Mouse (Mus musculus): Measurements from ENCODE around the gene Dach2. TPM values are rescaled to one million over a fixed set of nuclear protein-coding genes. Genes with fewer than 3 reads are reported as not detected.

The Dach2 gene
- polyA plus RNA-seq, 1 experiment from 2014 or later: 3.8 TPM

GRCm38 (mm10) chrX:113666069-113666468 lies 368.8 kb downstream of the Dach2 start:
- H3K4me2 ChIP-seq: no peak overlapping the region
- no peak for ATAC-seq (ENCODE audit: insufficient number of reproducible peaks, insufficient read depth, low FRiP score, low TSS enrichment, low read depth)
- no peaks in the 10 kb centered on the region for H3K36me3 ChIP-seq
- no peaks in the 10 kb centered on the region for H3K27me3 ChIP-seq
- H3K9me3 ChIP-seq: no peaks in the 10 kb centered on the region
- H3K4me1 ChIP-seq: no peaks in the 10 kb centered on the region
- no peak overlapping the region for H3K4me3 ChIP-seq
- no peak overlapping the region for H3K27ac ChIP-seq
- no peak overlapping the region for H3K9ac ChIP-seq

GRCm38 (mm10) chrX:113687163-113687562 lies 389.9 kb downstream of the Dach2 start:
- Histone ChIP-seq H3K9me3 (no peaks in the 10 kb centered on the region), H3K36me3 (no peaks in the 10 kb centered on the region), H3K4me1 (no peaks in the 10 kb centered on the region), H3K4me2 (no peak overlapping the region), H3K27me3 (no peaks in the 10 kb centered on the region), H3K4me3 (no peak overlapping the region), H3K27ac (no peak overlapping the region), H3K9ac (no peak overlapping the region)
- ATAC-seq (ENCODE audit: insufficient number of reproducible peaks, insufficient read depth, low FRiP score, low TSS enrichment, low read depth): no peak
- WGBS: 58% methylated on average over 2 of the region's 2 CpGs

- H3K36me3 ChIP-seq: no peaks in the 10 kb centered on the region
- H3K4me3 ChIP-seq: no peak overlapping the region
- H3K27me3 ChIP-seq: no peaks in the 10 kb centered on the region
- no peak overlapping the region for H3K27ac ChIP-seq
- H3K4me1 ChIP-seq: no peaks in the 10 kb centered on the region
- ATAC-seq (ENCODE audit: insufficient number of reproducible peaks, insufficient read depth, low FRiP score, low TSS enrichment, low read depth): no peak
- no peaks in the 10 kb centered on the region for H3K9me3 ChIP-seq
- no peak overlapping the region for H3K9ac ChIP-seq
- 78% methylated on average over 2 of the region's 2 CpGs for WGBS
- no peak overlapping the region for H3K4me2 ChIP-seq
Measured at GRCm38 (mm10) chrX:113712363-113712762, 415.1 kb downstream of the Dach2 start.

- H3K4me1 ChIP-seq: no peaks in the 10 kb centered on the region
- H3K27me3 ChIP-seq: no peaks in the 10 kb centered on the region
- ATAC-seq (ENCODE audit: insufficient number of reproducible peaks, insufficient read depth, low FRiP score, low TSS enrichment, low read depth): no peak
- H3K4me3 ChIP-seq: no peak overlapping the region
- H3K36me3 ChIP-seq: no peaks in the 10 kb centered on the region
- H3K4me2 ChIP-seq: no peak overlapping the region
- H3K9ac ChIP-seq: no peak overlapping the region
- H3K27ac ChIP-seq: no peak overlapping the region
- H3K9me3 ChIP-seq: no peaks in the 10 kb centered on the region
Measured at GRCm38 (mm10) chrX:113724124-113724523, 426.8 kb downstream of the Dach2 start.

- H3K9me3 ChIP-seq: no peaks in the 10 kb centered on the region
- ATAC-seq (ENCODE audit: insufficient number of reproducible peaks, insufficient read depth, low FRiP score, low TSS enrichment, low read depth): no peak
- no peaks in the 10 kb centered on the region for H3K4me1 ChIP-seq
- H3K4me2 ChIP-seq: no peak overlapping the region
- no peak overlapping the region for H3K27ac ChIP-seq
- H3K4me3 ChIP-seq: no peak overlapping the region
- H3K36me3 ChIP-seq: no peaks in the 10 kb centered on the region
- no peak overlapping the region for H3K9ac ChIP-seq
- H3K27me3 ChIP-seq: no peaks in the 10 kb centered on the region
Measured at GRCm38 (mm10) chrX:113747122-113747521, 449.8 kb downstream of the Dach2 start.

- Histone ChIP-seq H3K4me3 (no peak overlapping the region), H3K36me3 (no peaks in the 10 kb centered on the region), H3K27ac (no peak overlapping the region), H3K9ac (no peak overlapping the region), H3K4me2 (no peak overlapping the region), H3K27me3 (no peaks in the 10 kb centered on the region), H3K4me1 (no peaks in the 10 kb centered on the region), H3K9me3 (no peaks in the 10 kb centered on the region)
- 20% methylated on average over 1 of the region's 1 CpGs for WGBS
- ATAC-seq (ENCODE audit: insufficient number of reproducible peaks, insufficient read depth, low FRiP score, low TSS enrichment, low read depth): no peak
Measured at GRCm38 (mm10) chrX:113792264-113792663, 495.0 kb downstream of the Dach2 start.

GRCm38 (mm10) chrX:113810369-113810768 lies 513.1 kb downstream of the Dach2 start:
- Histone ChIP-seq H3K4me2 (no peak overlapping the region), H3K9me3 (no peaks in the 10 kb centered on the region), H3K27me3 (no peaks in the 10 kb centered on the region), H3K36me3 (no peaks in the 10 kb centered on the region), H3K27ac (no peak overlapping the region), H3K9ac (no peak overlapping the region), H3K4me3 (no peak overlapping the region), H3K4me1 (no peaks in the 10 kb centered on the region)
- no peak for ATAC-seq (ENCODE audit: insufficient number of reproducible peaks, insufficient read depth, low FRiP score, low TSS enrichment, low read depth)

GRCm38 (mm10) chrX:113826810-113827209 lies 529.5 kb downstream of the Dach2 start:
- Histone ChIP-seq H3K27me3 (no peaks in the 10 kb centered on the region), H3K27ac (no peak overlapping the region), H3K36me3 (no peaks in the 10 kb centered on the region), H3K4me1 (no peaks in the 10 kb centered on the region), H3K4me3 (no peak overlapping the region), H3K9me3 (no peaks in the 10 kb centered on the region), H3K4me2 (no peak overlapping the region), H3K9ac (no peak overlapping the region)
- 39% methylated on average over 1 of the region's 1 CpGs for WGBS
- ATAC-seq (ENCODE audit: insufficient number of reproducible peaks, insufficient read depth, low FRiP score, low TSS enrichment, low read depth): no peak

GRCm38 (mm10) chrX:113833062-113833461 lies 535.8 kb downstream of the Dach2 start:
- no peaks in the 10 kb centered on the region for H3K9me3 ChIP-seq
- no peak overlapping the region for H3K9ac ChIP-seq
- no peaks in the 10 kb centered on the region for H3K36me3 ChIP-seq
- WGBS: 85% methylated on average over 1 of the region's 1 CpGs
- no peaks in the 10 kb centered on the region for H3K4me1 ChIP-seq
- H3K4me2 ChIP-seq: no peak overlapping the region
- no peak for ATAC-seq (ENCODE audit: insufficient number of reproducible peaks, insufficient read depth, low FRiP score, low TSS enrichment, low read depth)
- H3K27ac ChIP-seq: no peak overlapping the region
- no peaks in the 10 kb centered on the region for H3K27me3 ChIP-seq
- no peak overlapping the region for H3K4me3 ChIP-seq

GRCm38 (mm10) chrX:113867835-113868495 lies 570.7 kb downstream of the Dach2 start:
- Histone ChIP-seq H3K36me3 (no peaks in the 10 kb centered on the region), H3K4me2 (no peak overlapping the region), H3K9me3 (no peaks in the 10 kb centered on the region), H3K27me3 (no peaks in the 10 kb centered on the region), H3K4me1 (no peaks in the 10 kb centered on the region), H3K27ac (no peak overlapping the region), H3K4me3 (no peak overlapping the region), H3K9ac (no peak overlapping the region)
- 52% methylated on average over 2 of the region's 2 CpGs for WGBS
- ATAC-seq (ENCODE audit: insufficient number of reproducible peaks, insufficient read depth, low FRiP score, low TSS enrichment, low read depth): no peak

Other genes with a start within 250 kb of the Dach2 start
- 14.1 and 14.3 TPM in 2 replicates for gene Chm, start 112.0 kb upstream of the Dach2 start, polyA plus RNA-seq (2015; fragmentation: Nextera tagmentation; extraction: Ambion mirVana)